Mouse (Mus musculus): Measurements from ENCODE around the gene Thrap3.
"Not testable (repeated sequence)": the region's sequence is repeated elsewhere in the genome, so short reads cannot be mapped to it uniquely, and the experiment has no call there.

Gene Thrap3

DNA sequence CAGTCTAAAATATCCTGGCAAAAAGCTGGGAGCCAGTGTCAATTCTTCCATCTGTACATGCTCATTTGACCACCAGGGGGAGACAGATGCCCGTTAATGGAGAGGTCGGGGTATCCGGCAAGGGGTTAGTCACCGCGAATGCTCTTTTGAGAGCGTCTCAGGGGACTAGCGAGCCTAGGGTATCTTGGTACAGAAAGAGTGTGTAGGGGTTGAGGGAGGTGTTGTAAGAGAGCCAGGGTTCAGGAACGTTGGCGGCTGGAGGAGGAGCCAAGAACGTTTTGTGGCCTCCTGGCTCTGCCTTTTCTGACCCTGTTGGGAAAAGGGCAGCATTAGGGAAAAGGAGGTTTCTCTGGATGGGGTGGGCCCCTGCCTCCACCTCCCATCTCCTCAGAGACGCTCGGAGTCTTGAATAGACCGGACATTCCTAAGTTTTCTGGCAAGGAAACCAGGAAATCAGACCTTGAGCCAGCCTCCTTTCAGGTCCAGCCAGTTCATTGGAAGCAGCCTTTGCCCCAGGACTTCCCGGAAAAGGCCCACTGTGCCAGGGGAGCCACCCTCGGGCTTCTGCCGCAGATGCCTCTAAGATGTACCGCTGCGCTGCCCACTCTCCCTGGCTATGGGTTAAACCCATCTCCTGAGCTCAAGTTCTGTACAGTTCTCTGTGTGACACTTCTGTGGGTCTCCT, 24.7 kb upstream of the Thrap3 start:
- Histone ChIP-seq H3K4me3 (replicated peaks; ENCODE audit: low read length) (peak overlapping the region; percentile 69), H3K27me3 (ENCODE audit: insufficient read depth, low read length) (peaks cover 3% of the 10 kb centered on the region; the same call in 1 of the 2 replicates), H3K4me1 (replicated peaks; ENCODE audit: low read depth, low read length) (peaks cover 44% of the 10 kb centered on the region), H3K9me3 (ENCODE audit: low read length) (no peaks in the 10 kb centered on the region), H3K36me3 (ENCODE audit: insufficient read depth, low read length) (peaks cover 17% of the 10 kb centered on the region)
- TF ChIP-seq CTCF (conservative IDR thresholded peaks at IDR 0.05; ENCODE audit: low read length) = peak; percentile 89
- TF ChIP-seq NANOG (IDR thresholded peaks at IDR 0.05; ENCODE audit: borderline replicate concordance, low read length) = no peak
- TF ChIP-seq POU5F1 (IDR thresholded peaks at IDR 0.05; ENCODE audit: borderline replicate concordance, low read length) = no peak

DNA sequence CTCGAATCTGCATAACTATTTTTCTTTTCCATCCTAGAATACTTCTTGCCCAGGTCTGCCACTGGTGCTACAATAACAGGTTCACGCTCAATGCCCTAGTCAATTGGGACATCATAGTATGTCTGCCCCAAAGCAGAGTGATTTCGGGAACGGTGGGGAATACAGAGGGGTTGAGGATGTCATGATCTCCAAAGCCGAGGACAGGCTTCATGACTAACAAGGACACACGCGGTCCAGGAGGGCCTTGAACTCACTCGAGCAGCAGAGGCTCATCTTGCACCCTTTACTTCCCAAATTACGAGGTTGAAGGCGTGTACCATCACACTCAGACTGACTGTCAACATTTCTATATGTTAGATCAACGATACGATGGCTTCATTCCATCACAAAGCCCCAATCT, 24.1 kb upstream of the Thrap3 start:
- no peak for TF ChIP-seq POU5F1 (IDR thresholded peaks at IDR 0.05; ENCODE audit: borderline replicate concordance, low read length)
- no peak for TF ChIP-seq CTCF (conservative IDR thresholded peaks at IDR 0.05; ENCODE audit: low read length)
- TF ChIP-seq NANOG (IDR thresholded peaks at IDR 0.05; ENCODE audit: borderline replicate concordance, low read length) = no peak
- no peaks in the 10 kb centered on the region for H3K9me3 ChIP-seq (ENCODE audit: low read length)
- H3K36me3 ChIP-seq (ENCODE audit: insufficient read depth, low read length) = peaks cover 11% of the 10 kb centered on the region
- peaks cover 43% of the 10 kb centered on the region for H3K4me1 ChIP-seq (replicated peaks; ENCODE audit: low read depth, low read length)
- peaks cover 3% of the 10 kb centered on the region; the same call in 1 of the 2 replicates for H3K27me3 ChIP-seq (ENCODE audit: insufficient read depth, low read length)
- no peak overlapping the region for H3K4me3 ChIP-seq (replicated peaks; ENCODE audit: low read length)

DNA sequence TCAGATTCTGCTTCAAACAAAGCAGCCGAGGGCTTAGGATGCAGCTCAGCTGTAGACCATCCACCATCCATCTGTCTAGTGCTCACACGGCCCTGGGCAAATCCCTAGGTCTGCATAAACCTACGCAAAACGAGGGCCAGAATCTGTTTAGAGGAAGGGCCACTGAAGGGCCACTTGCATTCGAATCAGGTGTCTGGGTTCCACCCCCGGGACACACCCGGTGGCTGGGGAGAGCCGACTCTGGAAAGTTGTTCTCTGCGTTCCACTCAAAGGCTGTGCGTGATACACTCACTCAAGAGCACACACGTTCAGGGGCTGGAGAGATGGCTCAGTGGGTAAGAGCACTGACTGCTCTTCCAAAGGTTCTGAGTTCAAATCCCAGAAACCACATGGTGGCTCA, 20.1 kb upstream of the Thrap3 start:
- peak overlapping the region; percentile 54 for H3K4me3 ChIP-seq (replicated peaks; ENCODE audit: low read length)
- no peaks in the 10 kb centered on the region for H3K36me3 ChIP-seq (ENCODE audit: insufficient read depth, low read length)
- H3K27me3 ChIP-seq (ENCODE audit: insufficient read depth, low read length) = peaks cover 3% of the 10 kb centered on the region; the same call in 1 of the 2 replicates
- H3K4me1 ChIP-seq (replicated peaks; ENCODE audit: low read depth, low read length) = peaks cover 17% of the 10 kb centered on the region
- H3K9me3 ChIP-seq (ENCODE audit: low read length) = no peaks in the 10 kb centered on the region
- TF ChIP-seq CTCF (conservative IDR thresholded peaks at IDR 0.05; ENCODE audit: low read length) = no peak

DNA sequence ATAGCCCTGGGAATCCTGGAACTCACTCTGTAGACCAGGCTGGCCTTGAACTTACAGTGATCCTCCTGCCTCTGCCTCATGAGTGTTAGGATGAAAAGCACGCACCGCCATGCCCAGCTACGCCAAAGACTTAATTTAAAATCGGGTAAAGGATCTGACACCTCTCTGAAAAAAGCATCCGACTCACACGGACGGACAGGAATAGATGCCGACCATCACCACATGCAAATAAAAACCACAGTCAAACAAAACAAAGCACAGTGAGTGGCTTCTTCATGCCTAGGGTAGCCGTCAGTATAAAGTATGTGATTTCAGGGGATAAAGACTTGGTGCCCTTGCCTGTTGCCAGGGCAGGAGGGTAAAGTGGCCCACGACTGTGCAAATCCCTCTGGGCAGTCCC, 17.5 kb upstream of the Thrap3 start:
- Histone ChIP-seq H3K27me3 (ENCODE audit: insufficient read depth, low read length) (no peaks in the 10 kb centered on the region), H3K4me1 (replicated peaks; ENCODE audit: low read depth, low read length) (peaks cover 5% of the 10 kb centered on the region), H3K4me3 (replicated peaks; ENCODE audit: low read length) (no peak overlapping the region), H3K36me3 (ENCODE audit: insufficient read depth, low read length) (no peaks in the 10 kb centered on the region), H3K9me3 (ENCODE audit: low read length) (no peaks in the 10 kb centered on the region)
- TF ChIP-seq CTCF (conservative IDR thresholded peaks at IDR 0.05; ENCODE audit: low read length) (no peak), NANOG (IDR thresholded peaks at IDR 0.05; ENCODE audit: borderline replicate concordance, low read length) (no peak), POU5F1 (IDR thresholded peaks at IDR 0.05; ENCODE audit: borderline replicate concordance, low read length) (no peak)

DNA sequence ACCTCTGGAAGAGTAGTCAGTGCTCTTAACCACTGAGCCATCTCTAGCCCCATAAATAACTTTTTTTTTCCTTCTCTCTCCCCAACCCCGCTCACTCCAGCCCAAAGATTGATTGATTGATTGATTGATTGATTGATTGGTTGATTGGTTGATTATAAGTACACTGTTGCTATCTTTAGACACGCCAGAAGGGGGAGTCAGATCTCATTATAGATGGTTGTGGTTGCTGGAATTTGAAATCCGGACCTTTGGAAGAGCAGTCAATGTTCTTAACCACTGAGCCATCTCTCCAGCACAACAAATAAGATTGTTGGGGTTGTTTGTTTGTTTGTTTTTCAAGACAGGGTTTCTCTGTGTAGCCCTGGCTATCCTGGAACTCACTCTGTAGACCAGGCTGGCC, 17.0 kb upstream of the Thrap3 start:
- not testable (repeated sequence) for H3K36me3 ChIP-seq (ENCODE audit: insufficient read depth, low read length); H3K4me3 ChIP-seq (replicated peaks; ENCODE audit: low read length); H3K9me3 ChIP-seq (ENCODE audit: low read length)

DNA sequence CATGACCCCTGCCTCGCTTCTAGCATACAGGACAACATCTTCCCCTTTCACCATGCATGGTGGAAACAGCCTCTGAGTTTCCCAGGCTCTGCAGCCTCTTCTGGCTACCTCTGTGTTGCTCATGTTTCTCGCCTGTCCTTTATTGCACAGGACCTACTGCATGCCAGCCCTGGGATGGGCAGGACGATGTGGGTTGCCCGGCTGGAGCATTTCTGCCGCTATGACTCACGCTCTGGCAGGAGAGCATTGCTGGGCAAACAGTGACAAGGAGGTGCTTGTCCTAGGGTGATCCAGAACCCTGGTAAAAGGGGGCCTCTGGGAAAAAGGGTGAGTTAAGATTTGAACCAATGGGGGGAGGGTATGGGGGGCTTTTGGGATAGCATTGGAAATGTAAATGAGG, 15.2 kb upstream of the Thrap3 start:
- H3K4me3 ChIP-seq (replicated peaks; ENCODE audit: low read length) = no peak overlapping the region
- H3K27me3 ChIP-seq (ENCODE audit: insufficient read depth, low read length) = no peaks in the 10 kb centered on the region
- TF ChIP-seq NANOG (IDR thresholded peaks at IDR 0.05; ENCODE audit: borderline replicate concordance, low read length) (no peak), CTCF (conservative IDR thresholded peaks at IDR 0.05; ENCODE audit: low read length) (no peak), POU5F1 (IDR thresholded peaks at IDR 0.05; ENCODE audit: borderline replicate concordance, low read length) (no peak)
- peaks cover 4% of the 10 kb centered on the region for H3K4me1 ChIP-seq (replicated peaks; ENCODE audit: low read depth, low read length)
- H3K36me3 ChIP-seq (ENCODE audit: insufficient read depth, low read length) = no peaks in the 10 kb centered on the region
- H3K9me3 ChIP-seq (ENCODE audit: low read length) = no peaks in the 10 kb centered on the region

More for the DNA sequence above, 17.0 kb upstream of the Thrap3 start:
- not testable (repeated sequence) for H3K4me1 ChIP-seq (replicated peaks; ENCODE audit: low read depth, low read length); H3K27me3 ChIP-seq (ENCODE audit: insufficient read depth, low read length)
- TF ChIP-seq CTCF (conservative IDR thresholded peaks at IDR 0.05; ENCODE audit: low read length) = peak; percentile 23

DNA sequence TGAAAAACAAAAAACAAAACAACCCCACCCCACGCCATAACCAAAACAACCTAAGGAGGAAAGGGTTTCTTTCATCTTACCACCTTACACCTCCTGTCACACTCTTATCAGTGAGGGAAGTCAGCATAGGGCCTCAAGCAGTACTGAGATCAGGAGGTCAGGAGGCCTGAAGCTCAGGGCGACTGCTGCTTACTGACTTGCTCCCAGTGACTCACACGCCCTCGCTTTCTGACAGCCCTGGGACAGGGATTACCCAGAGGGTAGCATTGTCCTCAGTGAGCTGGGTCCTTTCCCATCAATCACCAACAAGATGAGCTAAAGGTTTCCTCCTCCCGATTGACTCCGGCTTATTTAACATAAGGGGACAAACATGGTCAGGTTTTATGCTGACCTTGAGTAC, 4.5 kb upstream of the Thrap3 start:
- H3K36me3 ChIP-seq (ENCODE audit: insufficient read depth, low read length) = no peaks in the 10 kb centered on the region
- H3K4me3 ChIP-seq (replicated peaks; ENCODE audit: low read length) = no peak overlapping the region
- 0 out of 2 replicates have a peak, but pooled peaks cover 3% of the 10 kb centered on the region for H3K27me3 ChIP-seq (ENCODE audit: insufficient read depth, low read length)
- H3K9me3 ChIP-seq (ENCODE audit: low read length) = no peaks in the 10 kb centered on the region
- H3K4me1 ChIP-seq (replicated peaks; ENCODE audit: low read depth, low read length) = peaks cover 33% of the 10 kb centered on the region
- TF ChIP-seq NANOG (IDR thresholded peaks at IDR 0.05; ENCODE audit: borderline replicate concordance, low read length) (no peak), POU5F1 (IDR thresholded peaks at IDR 0.05; ENCODE audit: borderline replicate concordance, low read length) (no peak), CTCF (conservative IDR thresholded peaks at IDR 0.05; ENCODE audit: low read length) (no peak)

DNA sequence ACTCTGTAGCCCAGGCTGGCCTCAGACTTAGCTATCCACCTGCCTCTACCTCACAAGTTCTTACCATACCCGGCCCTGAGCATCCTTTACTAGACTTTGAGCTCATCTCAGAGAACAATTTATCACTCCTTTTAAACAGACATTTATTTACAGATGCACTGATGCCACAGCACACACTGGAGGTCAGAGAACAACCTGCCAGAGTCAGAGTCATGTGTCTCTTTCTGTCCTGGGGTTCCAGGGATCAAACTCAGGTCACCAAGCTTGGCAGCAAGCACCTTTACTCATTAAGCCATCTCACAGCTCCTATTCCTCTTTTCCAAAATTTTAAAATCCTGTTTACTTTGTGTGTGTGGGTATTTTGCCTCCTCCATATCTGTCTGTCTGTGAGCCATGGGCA, 2.8 kb upstream of the Thrap3 start:
- no peak overlapping the region for H3K4me3 ChIP-seq (replicated peaks; ENCODE audit: low read length)
- no peak for TF ChIP-seq CTCF (conservative IDR thresholded peaks at IDR 0.05; ENCODE audit: low read length)
- TF ChIP-seq NANOG (IDR thresholded peaks at IDR 0.05; ENCODE audit: borderline replicate concordance, low read length) = no peak
- TF ChIP-seq POU5F1 (IDR thresholded peaks at IDR 0.05; ENCODE audit: borderline replicate concordance, low read length) = no peak
- peaks cover 5% of the 10 kb centered on the region for H3K36me3 ChIP-seq (ENCODE audit: insufficient read depth, low read length)
- H3K9me3 ChIP-seq (ENCODE audit: low read length) = no peaks in the 10 kb centered on the region
- 0 out of 2 replicates have a peak, but pooled peaks cover under 1% of the 10 kb centered on the region for H3K27me3 ChIP-seq (ENCODE audit: insufficient read depth, low read length)
- H3K4me1 ChIP-seq (replicated peaks; ENCODE audit: low read depth, low read length) = peaks cover 41% of the 10 kb centered on the region

DNA sequence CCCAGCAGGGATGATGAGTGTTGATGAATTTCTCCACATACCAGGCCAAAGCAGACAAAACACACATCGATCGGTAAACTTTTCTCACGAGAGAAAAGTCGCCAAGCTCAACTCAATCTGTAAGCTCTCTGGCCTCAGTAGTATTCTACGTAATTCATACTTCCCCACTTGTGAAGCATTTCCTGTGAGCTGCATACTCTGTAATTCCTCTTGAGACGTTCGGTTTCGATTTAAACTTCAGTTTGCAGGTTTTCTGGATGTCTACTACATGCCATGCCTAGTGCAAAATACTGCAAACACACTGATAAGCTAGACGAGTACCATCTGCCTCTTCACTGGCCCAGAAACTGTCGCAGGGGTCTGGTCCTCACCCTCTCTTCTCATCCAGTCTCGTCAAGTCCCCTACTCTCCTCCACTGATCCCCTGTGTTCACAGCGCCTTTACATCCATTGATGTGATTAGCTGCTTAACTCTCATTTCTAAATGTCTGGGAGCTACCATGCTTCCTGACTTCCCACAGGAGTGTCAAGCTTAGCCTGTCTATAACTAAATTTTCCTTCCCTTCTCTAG, 2.2 kb upstream of the Thrap3 start:
- H3K9me3 ChIP-seq (ENCODE audit: low read length) = no peaks in the 10 kb centered on the region
- peaks cover 11% of the 10 kb centered on the region for H3K36me3 ChIP-seq (ENCODE audit: insufficient read depth, low read length)
- TF ChIP-seq NANOG (IDR thresholded peaks at IDR 0.05; ENCODE audit: borderline replicate concordance, low read length) (no peak), CTCF (conservative IDR thresholded peaks at IDR 0.05; ENCODE audit: low read length) (no peak), POU5F1 (IDR thresholded peaks at IDR 0.05; ENCODE audit: borderline replicate concordance, low read length) (no peak)
- H3K4me1 ChIP-seq (replicated peaks; ENCODE audit: low read depth, low read length) = peaks cover 47% of the 10 kb centered on the region
- 0 out of 2 replicates have a peak overlapping the region, but pooled peaks have one; percentile 88 for H3K4me3 ChIP-seq (replicated peaks; ENCODE audit: low read length)
- no peaks in the 10 kb centered on the region for H3K27me3 ChIP-seq (ENCODE audit: insufficient read depth, low read length)
